Mouse (Mus musculus) regulatory T cell (primary cell): ENCODE measurements around the gene Kcne4.

ENCODE experiments used
- in situ Hi-C: fragments of 300-600 bp; cut with MboI, MseI; formaldehyde crosslinking; loops from one replicate; pipeline ENCODE4 v1.15.1; 2025; ENCODE audit warnings: high pct_unique_total_duplicates

Kcne4 gene

GRCm38 (mm10) chr1:78859573-78859972 lies 43.0 kb downstream of the Kcne4 start:
- in situ Hi-C loops, result no loop called here

- in situ Hi-C loops, result no loop called here
Measured at GRCm38 (mm10) chr1:78860056-78860455, 43.5 kb downstream of the Kcne4 start.

- in situ Hi-C loops, result no loop called here
Measured at GRCm38 (mm10) chr1:78862281-78862680, 45.7 kb downstream of the Kcne4 start.

DNA sequence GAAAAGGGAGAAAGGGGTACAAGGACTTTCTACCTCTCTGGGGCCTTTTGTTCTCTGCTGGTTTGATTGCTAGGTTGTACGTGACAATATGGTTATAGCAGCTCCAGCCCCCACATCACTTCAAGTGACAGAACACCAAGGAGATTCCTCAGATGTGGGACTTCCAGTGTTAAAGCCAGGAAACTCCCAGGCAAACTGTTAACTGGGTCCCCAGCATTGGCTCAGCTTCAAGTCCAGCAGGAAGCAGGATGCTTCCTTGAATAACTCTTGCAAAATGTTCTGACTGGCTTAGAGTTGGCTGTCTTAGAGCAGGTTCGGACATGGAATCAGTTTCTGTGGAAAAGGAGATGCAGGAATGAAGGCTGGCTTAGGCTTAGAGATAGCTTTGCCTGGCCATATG lies 47.3 kb downstream of the Kcne4 start:
- in situ Hi-C loops, result no loop called here

GRCm38 (mm10) chr1:78864351-78864750 lies 47.8 kb downstream of the Kcne4 start:
- in situ Hi-C loops, result no loop called here

GRCm38 (mm10) chr1:78864799-78865346 lies 48.3 kb downstream of the Kcne4 start:
- in situ Hi-C loops, result no loop called here

DNA sequence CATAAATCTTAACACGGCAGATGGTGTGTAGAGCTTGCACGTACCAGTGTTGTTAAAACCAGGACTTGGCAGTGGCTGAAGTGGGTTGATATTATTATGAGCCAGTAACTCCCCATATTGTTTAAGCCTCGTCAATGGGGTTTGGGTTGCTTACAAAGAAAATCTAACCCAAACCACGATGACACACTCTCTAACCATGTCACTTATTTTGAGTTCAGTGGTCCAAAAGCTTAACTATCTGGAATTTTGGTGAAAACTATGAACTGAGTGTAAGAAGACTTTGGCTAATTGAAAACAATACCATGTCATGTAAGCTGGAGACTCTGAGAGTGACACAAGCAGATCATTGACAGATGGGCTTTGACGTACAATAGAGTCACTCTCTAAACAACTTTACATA lies 49.4 kb downstream of the Kcne4 start:
- in situ Hi-C loops, result no loop called here

GRCm38 (mm10) chr1:78866455-78866854 lies 49.9 kb downstream of the Kcne4 start:
- in situ Hi-C loops, result no loop called here
